Mouse (Mus musculus): ENCODE measurements around the gene Rtf2. TPM values are rescaled to one million over a fixed set of nuclear protein-coding genes. Genes with fewer than 3 reads are reported as not detected.

Gene Rtf2
- 49.3 and 54.0 TPM in 2 replicates for total RNA-seq (2015)
- 190 and 209 TPM in 2 replicates for total RNA-seq (2017)

- peak; percentile 85 for ATAC-seq (ENCODE audit: poor library complexity, severe bottlenecking)
These were observed at the start of gene Rtf2 for GRCm38 (mm10) chr2:172439843-172440639. Gene Rtf2, plus strand, starts transcription at chr2:172440556.

- no peak for ATAC-seq (ENCODE audit: poor library complexity, severe bottlenecking)
These were observed 48.3 kb upstream of the Rtf2 start for GRCm38 (mm10) chr2:172392041-172392521.

- ATAC-seq (ENCODE audit: poor library complexity, severe bottlenecking), result peak; percentile 80
These were observed 46.8 kb upstream of the Rtf2 start, which contains the start of gene Cass4 for GRCm38 (mm10) chr2:172393391-172394051. Gene Cass4, plus strand, starts transcription at chr2:172393794.

GRCm38 (mm10) chr2:172394052-172394392, 46.3 kb upstream of the Rtf2 start:
- ATAC-seq (ENCODE audit: poor library complexity, severe bottlenecking), result no peak

GRCm38 (mm10) chr2:172394671-172395070, 45.7 kb upstream of the Rtf2 start:
- ATAC-seq (ENCODE audit: poor library complexity, severe bottlenecking), result no peak

- no peak for ATAC-seq (ENCODE audit: poor library complexity, severe bottlenecking)
These were observed 44.4 kb upstream of the Rtf2 start for GRCm38 (mm10) chr2:172395961-172396360.

- peak; percentile 43 for ATAC-seq (ENCODE audit: poor library complexity, severe bottlenecking)
These were observed 40.5 kb upstream of the Rtf2 start for GRCm38 (mm10) chr2:172399901-172400300.

- peak; percentile 79 for ATAC-seq (ENCODE audit: poor library complexity, severe bottlenecking)
These were observed 39.1 kb upstream of the Rtf2 start for GRCm38 (mm10) chr2:172401116-172401825.

- no peak for ATAC-seq (ENCODE audit: poor library complexity, severe bottlenecking)
These were observed 36.1 kb upstream of the Rtf2 start for GRCm38 (mm10) chr2:172404239-172404638.

GRCm38 (mm10) chr2:172405011-172405410, 35.3 kb upstream of the Rtf2 start:
- ATAC-seq (ENCODE audit: poor library complexity, severe bottlenecking), result no peak

GRCm38 (mm10) chr2:172406173-172406572, 34.2 kb upstream of the Rtf2 start:
- peak; percentile 53 for ATAC-seq (ENCODE audit: poor library complexity, severe bottlenecking)

GRCm38 (mm10) chr2:172407499-172407898, 32.9 kb upstream of the Rtf2 start:
- peak; percentile 46; the same call in 1 of the 2 replicates for ATAC-seq (ENCODE audit: poor library complexity, severe bottlenecking)

GRCm38 (mm10) chr2:172410686-172411085, 29.7 kb upstream of the Rtf2 start:
- ATAC-seq (ENCODE audit: poor library complexity, severe bottlenecking), result no peak

GRCm38 (mm10) chr2:172411091-172411490, 29.3 kb upstream of the Rtf2 start:
- no peak for ATAC-seq (ENCODE audit: poor library complexity, severe bottlenecking)

GRCm38 (mm10) chr2:172412454-172412853, 27.9 kb upstream of the Rtf2 start:
- ATAC-seq (ENCODE audit: poor library complexity, severe bottlenecking), result peak; percentile 28; the same call in 1 of the 2 replicates

- no peak for ATAC-seq (ENCODE audit: poor library complexity, severe bottlenecking)
These were observed 27.1 kb upstream of the Rtf2 start for GRCm38 (mm10) chr2:172413273-172413672.

- ATAC-seq (ENCODE audit: poor library complexity, severe bottlenecking), result no peak
These were observed 26.5 kb upstream of the Rtf2 start for GRCm38 (mm10) chr2:172413894-172414293.

GRCm38 (mm10) chr2:172416218-172416617, 24.1 kb upstream of the Rtf2 start:
- no peak for ATAC-seq (ENCODE audit: poor library complexity, severe bottlenecking)

GRCm38 (mm10) chr2:172416876-172417275, 23.5 kb upstream of the Rtf2 start:
- ATAC-seq (ENCODE audit: poor library complexity, severe bottlenecking), result no peak

- ATAC-seq (ENCODE audit: poor library complexity, severe bottlenecking), result no peak
These were observed 22.1 kb upstream of the Rtf2 start for GRCm38 (mm10) chr2:172418208-172418607.

- ATAC-seq (ENCODE audit: poor library complexity, severe bottlenecking), result no peak
These were observed 9.7 kb upstream of the Rtf2 start for GRCm38 (mm10) chr2:172430609-172431008.
